Mouse (Mus musculus): ENCODE data around the gene Gpr176. TPM values are rescaled to one million over a fixed set of nuclear protein-coding genes. Genes with fewer than 3 reads are reported as not detected.

Gpr176 gene
- polyA plus RNA-seq, 1 experiment from 2014 or later = 0.73 TPM

GRCm38 (mm10) chr2:118399751-118400150, 26.5 kb upstream of the Gpr176 start:
- H3K36me3 ChIP-seq = 0 out of 2 replicates have a peak, but pooled peaks cover 5% of the 10 kb centered on the region
- no peak overlapping the region for H3K4me2 ChIP-seq
- no peaks in the 10 kb centered on the region for H3K27me3 ChIP-seq
- no peak overlapping the region for H3K9ac ChIP-seq
- H3K4me1 ChIP-seq = no peaks in the 10 kb centered on the region
- no peak for ATAC-seq (ENCODE audit: insufficient number of reproducible peaks, low FRiP score, low TSS enrichment, low read depth)
- H3K27ac ChIP-seq = no peak overlapping the region
- no peak overlapping the region for H3K4me3 ChIP-seq
- WGBS = 78% methylated on average over 5 of the region's 5 CpGs
- H3K9me3 ChIP-seq = no peaks in the 10 kb centered on the region

- H3K9ac ChIP-seq = no peak overlapping the region
- WGBS = 76% methylated on average over 5 of the region's 5 CpGs
- ATAC-seq (ENCODE audit: insufficient number of reproducible peaks, low FRiP score, low TSS enrichment, low read depth) = no peak
- peaks cover 15% of the 10 kb centered on the region; the same call in 1 of the 2 replicates for H3K4me1 ChIP-seq
- H3K4me2 ChIP-seq = no peak overlapping the region
- no peaks in the 10 kb centered on the region for H3K36me3 ChIP-seq
- no peak overlapping the region for H3K27ac ChIP-seq
- no peaks in the 10 kb centered on the region for H3K27me3 ChIP-seq
- H3K4me3 ChIP-seq = no peak overlapping the region
- no peaks in the 10 kb centered on the region for H3K9me3 ChIP-seq
Measured at GRCm38 (mm10) chr2:118391201-118391600, 18.0 kb upstream of the Gpr176 start.

- Histone ChIP-seq H3K9ac (no peak overlapping the region), H3K9me3 (no peaks in the 10 kb centered on the region), H3K4me1 (peaks cover 15% of the 10 kb centered on the region; the same call in 1 of the 2 replicates), H3K36me3 (no peaks in the 10 kb centered on the region), H3K4me3 (no peak overlapping the region; the same call in 1 of the 2 replicates), H3K4me2 (no peak overlapping the region), H3K27me3 (no peaks in the 10 kb centered on the region), H3K27ac (no peak overlapping the region)
- 82% methylated on average over 5 of the region's 5 CpGs for WGBS
- no peak for ATAC-seq (ENCODE audit: insufficient number of reproducible peaks, low FRiP score, low TSS enrichment, low read depth)
Measured at GRCm38 (mm10) chr2:118390072-118390471, 16.9 kb upstream of the Gpr176 start.

- peaks cover 15% of the 10 kb centered on the region; the same call in 1 of the 2 replicates for H3K4me1 ChIP-seq
Measured at GRCm38 (mm10) chr2:118389569-118389968, 16.4 kb upstream of the Gpr176 start.

GRCm38 (mm10) chr2:118388341-118389335, 15.4 kb upstream of the Gpr176 start, which contains the start of gene Eif2ak4:
Gene Eif2ak4, plus strand, starts transcription at chr2:118388618.
- Histone ChIP-seq H3K4me2 (peak within 1 kb of the TSS; percentile 69), H3K9me3 (no peaks in the 10 kb centered on the region), H3K27me3 (no peaks in the 10 kb centered on the region), H3K4me1 (peaks cover 15% of the 10 kb centered on the region; the same call in 1 of the 2 replicates), H3K4me3 (peak within 1 kb of the TSS; percentile 88), H3K36me3 (no peaks in the 10 kb centered on the region), H3K27ac (peak within 1 kb of the TSS; percentile 97), H3K9ac (peak within 1 kb of the TSS; percentile 80)
- WGBS = under 1% methylated on average over 61 of the region's 61 CpGs
- ATAC-seq (ENCODE audit: insufficient number of reproducible peaks, low FRiP score, low TSS enrichment, low read depth) = peak; percentile 97

More at GRCm38 (mm10) chr2:118389569-118389968, 16.4 kb upstream of the Gpr176 start:
- Histone ChIP-seq H3K4me3 (peak overlapping the region; percentile 88), H3K9me3 (no peaks in the 10 kb centered on the region), H3K27ac (no peak overlapping the region), H3K36me3 (no peaks in the 10 kb centered on the region), H3K27me3 (no peaks in the 10 kb centered on the region), H3K4me2 (peak overlapping the region; percentile 69), H3K9ac (no peak overlapping the region)
- no peak for ATAC-seq (ENCODE audit: insufficient number of reproducible peaks, low FRiP score, low TSS enrichment, low read depth)
- WGBS = 38% methylated on average over 3 of the region's 3 CpGs

GRCm38 (mm10) chr2:118383387-118383786, 10.2 kb upstream of the Gpr176 start:
- no peak overlapping the region for H3K4me2 ChIP-seq
- no peaks in the 10 kb centered on the region for H3K9me3 ChIP-seq
- ATAC-seq (ENCODE audit: insufficient number of reproducible peaks, low FRiP score, low TSS enrichment, low read depth) = no peak
- H3K27ac ChIP-seq = no peak overlapping the region
- H3K4me3 ChIP-seq = no peak overlapping the region
- no peaks in the 10 kb centered on the region for H3K27me3 ChIP-seq
- 75% methylated on average over 5 of the region's 5 CpGs for WGBS
- no peaks in the 10 kb centered on the region for H3K36me3 ChIP-seq
- H3K9ac ChIP-seq = no peak overlapping the region
- H3K4me1 ChIP-seq = 0 out of 2 replicates have a peak, but pooled peaks cover 2% of the 10 kb centered on the region

- Histone ChIP-seq H3K9ac (no peak overlapping the region), H3K27me3 (no peaks in the 10 kb centered on the region), H3K9me3 (no peaks in the 10 kb centered on the region), H3K36me3 (no peaks in the 10 kb centered on the region), H3K4me3 (no peak overlapping the region), H3K27ac (no peak overlapping the region), H3K4me2 (no peak overlapping the region), H3K4me1 (no peaks in the 10 kb centered on the region)
- no peak for ATAC-seq (ENCODE audit: insufficient number of reproducible peaks, low FRiP score, low TSS enrichment, low read depth)
- 55% methylated on average over 1 of the region's 1 CpGs for WGBS
Measured at GRCm38 (mm10) chr2:118379756-118380155, 6.5 kb upstream of the Gpr176 start.

- no peak overlapping the region for H3K9ac ChIP-seq
- no peak overlapping the region for H3K4me3 ChIP-seq
- no peak overlapping the region for H3K27ac ChIP-seq
- H3K4me2 ChIP-seq = no peak overlapping the region
- H3K4me1 ChIP-seq = peaks cover 18% of the 10 kb centered on the region
- no peak for ATAC-seq (ENCODE audit: insufficient number of reproducible peaks, low FRiP score, low TSS enrichment, low read depth)
- H3K36me3 ChIP-seq = no peaks in the 10 kb centered on the region
- H3K9me3 ChIP-seq = no peaks in the 10 kb centered on the region
- peaks cover 16% of the 10 kb centered on the region for H3K27me3 ChIP-seq
Measured at GRCm38 (mm10) chr2:118375931-118376330, 2.7 kb upstream of the Gpr176 start.

- H3K9ac ChIP-seq = no peak overlapping the region
- no peak for ATAC-seq (ENCODE audit: insufficient number of reproducible peaks, low FRiP score, low TSS enrichment, low read depth)
- H3K27ac ChIP-seq = no peak overlapping the region
- H3K4me2 ChIP-seq = no peak overlapping the region
- peaks cover 16% of the 10 kb centered on the region for H3K27me3 ChIP-seq
- no peaks in the 10 kb centered on the region for H3K36me3 ChIP-seq
- H3K9me3 ChIP-seq = no peaks in the 10 kb centered on the region
- H3K4me3 ChIP-seq = no peak overlapping the region
- H3K4me1 ChIP-seq = peaks cover 18% of the 10 kb centered on the region
- WGBS = 74% methylated on average over 1 of the region's 1 CpGs
Measured at GRCm38 (mm10) chr2:118375522-118375921, 2.3 kb upstream of the Gpr176 start.

GRCm38 (mm10) chr2:118373572-118374279, 507 bp upstream of the Gpr176 start:
- peaks cover 27% of the 10 kb centered on the region for H3K27me3 ChIP-seq
- no peaks in the 10 kb centered on the region for H3K9me3 ChIP-seq
- H3K36me3 ChIP-seq = no peaks in the 10 kb centered on the region
- peak; percentile 71 for ATAC-seq (ENCODE audit: insufficient number of reproducible peaks, low FRiP score, low TSS enrichment, low read depth)
- H3K4me1 ChIP-seq = peaks cover 18% of the 10 kb centered on the region
- peak overlapping the region; percentile 99 for H3K4me2 ChIP-seq
- peak overlapping the region; percentile 37 for H3K9ac ChIP-seq
- peak overlapping the region; percentile 52 for H3K4me3 ChIP-seq
- WGBS = 2% methylated on average over 43 of the region's 43 CpGs
- H3K27ac ChIP-seq = no peak overlapping the region

GRCm38 (mm10) chr2:118372561-118372900, 688 bp downstream of the Gpr176 start:
- Histone ChIP-seq H3K9ac (no peak overlapping the region), H3K27ac (no peak overlapping the region), H3K27me3 (peaks cover 28% of the 10 kb centered on the region), H3K4me2 (peak overlapping the region; percentile 99), H3K9me3 (no peaks in the 10 kb centered on the region), H3K36me3 (no peaks in the 10 kb centered on the region), H3K4me3 (peak overlapping the region; percentile 52), H3K4me1 (peaks cover 18% of the 10 kb centered on the region)
- ATAC-seq (ENCODE audit: insufficient number of reproducible peaks, low FRiP score, low TSS enrichment, low read depth) = no peak
- WGBS = 7% methylated on average over 11 of the region's 11 CpGs

GRCm38 (mm10) chr2:118371841-118372240, 1.4 kb downstream of the Gpr176 start:
- WGBS = 47% methylated on average over 1 of the region's 1 CpGs
- no peak overlapping the region for H3K4me2 ChIP-seq
- peaks cover 28% of the 10 kb centered on the region for H3K27me3 ChIP-seq
- ATAC-seq (ENCODE audit: insufficient number of reproducible peaks, low FRiP score, low TSS enrichment, low read depth) = no peak
- H3K4me3 ChIP-seq = no peak overlapping the region
- peaks cover 18% of the 10 kb centered on the region for H3K4me1 ChIP-seq
- H3K27ac ChIP-seq = no peak overlapping the region
- no peak overlapping the region for H3K9ac ChIP-seq
- H3K9me3 ChIP-seq = no peaks in the 10 kb centered on the region
- H3K36me3 ChIP-seq = no peaks in the 10 kb centered on the region

All from limb, embryonic 15.5 days (tissue).